Mouse (Mus musculus) hindbrain, embryonic 12.5 days (tissue): ENCODE data around the gene Cers2. TPM values are rescaled to one million over a fixed set of nuclear protein-coding genes. Genes with fewer than 3 reads are reported as not detected.
A peak's percentile ranks its signal among the peaks of the same experiment; 100 is the strongest.

Source experiments
- ATAC-seq: fragments of 200-750 bp; cut with Nextera tagmentation; 2 replicates; pipeline ENCODE4 v1.8.0; 2017; ENCODE audit warnings: moderate TSS enrichment; ENCODE audit not compliant: low FRiP score
- H3K27ac ChIP-seq: fragments of 300-500 bp; sonication (generic); 2 replicates; pipeline ENCODE4 v1.5.1; 2016; ENCODE audit warnings: mild to moderate bottlenecking
- H3K27me3 ChIP-seq: fragments of 300-500 bp; sonication (generic); 2 replicates; pipeline ENCODE4 v1.6.1; 2016; ENCODE audit warnings: mild to moderate bottlenecking
- H3K36me3 ChIP-seq: fragments of 300-500 bp; sonication (generic); 2 replicates; pipeline ENCODE4 v1.6.1; 2016; ENCODE audit warnings: mild to moderate bottlenecking
- H3K4me1 ChIP-seq: fragments of 300-500 bp; sonication (generic); 2 replicates; pipeline ENCODE4 v1.6.1; 2016
- H3K4me2 ChIP-seq: fragments of 300-500 bp; sonication (generic); replicated peaks from 2 replicates; pipeline ENCODE4 v1.6.1; 2016; ENCODE audit warnings: mild to moderate bottlenecking
- H3K4me3 ChIP-seq: fragments of 300-500 bp; sonication (generic); 2 replicates; pipeline ENCODE4 v1.5.1; 2016; ENCODE audit warnings: mild to moderate bottlenecking
- H3K9ac ChIP-seq: fragments of 300-500 bp; sonication (generic); 2 replicates; pipeline ENCODE4 v1.6.1; 2016; ENCODE audit warnings: mild to moderate bottlenecking, moderate library complexity
- H3K9me3 ChIP-seq: fragments of 300-500 bp; sonication (generic); replicated peaks from 2 replicates; pipeline ENCODE4 v1.6.1; 2016; ENCODE audit warnings: mild to moderate bottlenecking
- WGBS: fragments of 180-500 bp; shearing (Covaris S2); methylation state at CpG from one replicate; pipeline ENCODE4 v1.1.7; 2016; 5-methylcytosine and 5-hydroxymethylcytosine counted together
- polyA plus RNA-seq: library from polyadenylated mRNA; unstranded; fragments of >200 nt; fragmentation: Nextera tagmentation; extraction: Ambion mirVana; gene quantifications from 2 replicates; pipeline ENCODE4 v1.2.1, GENCODE M21; 2016

Cers2 gene
- polyA plus RNA-seq, 1 experiment from 2014 or later: 115 TPM

GRCm38 (mm10) chr3:95282381-95282864 lies 32.2 kb upstream of the Cers2 start:
- Histone ChIP-seq H3K9me3 (no peaks in the 10 kb centered on the region), H3K4me3 (peak overlapping the region; percentile 69), H3K4me1 (peaks cover 27% of the 10 kb centered on the region), H3K27ac (peak overlapping the region; percentile 98), H3K36me3 (peaks cover 2% of the 10 kb centered on the region; the same call in 1 of the 2 replicates), H3K4me2 (peak overlapping the region; percentile 68), H3K27me3 (no peaks in the 10 kb centered on the region), H3K9ac (peak overlapping the region; percentile 78)
- ATAC-seq: peak; percentile 3
- WGBS: under 1% methylated on average over 11 of the region's 11 CpGs

GRCm38 (mm10) chr3:95282865-95283588 lies 31.6 kb upstream of the Cers2 start:
- Histone ChIP-seq H3K36me3 (peaks cover 8% of the 10 kb centered on the region), H3K4me3 (peak overlapping the region; percentile 69), H3K9ac (peak overlapping the region; percentile 78), H3K4me2 (peak overlapping the region; percentile 68), H3K27me3 (no peaks in the 10 kb centered on the region), H3K27ac (peak overlapping the region; percentile 98), H3K9me3 (no peaks in the 10 kb centered on the region), H3K4me1 (peaks cover 27% of the 10 kb centered on the region)
- peak; percentile 74 for ATAC-seq
- WGBS: under 1% methylated on average over 50 of the region's 51 CpGs

GRCm38 (mm10) chr3:95283589-95283941 lies 31.0 kb upstream of the Cers2 start:
- no peaks in the 10 kb centered on the region for H3K9me3 ChIP-seq
- 2% methylated on average over 7 of the region's 7 CpGs for WGBS
- H3K4me1 ChIP-seq: peaks cover 27% of the 10 kb centered on the region
- no peak for ATAC-seq
- no peaks in the 10 kb centered on the region for H3K27me3 ChIP-seq
- H3K9ac ChIP-seq: peak overlapping the region; percentile 78
- peak overlapping the region; percentile 98 for H3K27ac ChIP-seq
- H3K4me3 ChIP-seq: peak overlapping the region; percentile 69
- H3K36me3 ChIP-seq: peaks cover 13% of the 10 kb centered on the region
- peak overlapping the region; percentile 68 for H3K4me2 ChIP-seq

- H3K27me3 ChIP-seq: no peaks in the 10 kb centered on the region
- H3K27ac ChIP-seq: no peak overlapping the region
- ATAC-seq: no peak
- no peaks in the 10 kb centered on the region for H3K9me3 ChIP-seq
- H3K4me1 ChIP-seq: peaks cover 27% of the 10 kb centered on the region
- H3K36me3 ChIP-seq: peaks cover 16% of the 10 kb centered on the region
- H3K4me3 ChIP-seq: peak overlapping the region; percentile 69
- peak overlapping the region; percentile 68 for H3K4me2 ChIP-seq
- WGBS: 5% methylated on average over 1 of the region's 1 CpGs
- peak overlapping the region; percentile 78 for H3K9ac ChIP-seq
Observed at GRCm38 (mm10) chr3:95284062-95284461, 30.5 kb upstream of the Cers2 start.

- Histone ChIP-seq H3K4me1 (peaks cover 24% of the 10 kb centered on the region), H3K36me3 (peaks cover 16% of the 10 kb centered on the region), H3K9ac (no peak overlapping the region; the same call in 1 of the 2 replicates), H3K4me2 (peak overlapping the region; percentile 68), H3K9me3 (no peaks in the 10 kb centered on the region), H3K4me3 (peak overlapping the region; percentile 69), H3K27me3 (no peaks in the 10 kb centered on the region), H3K27ac (no peak overlapping the region)
- no peak for ATAC-seq
- 87% methylated on average over 12 of the region's 12 CpGs for WGBS
Observed at GRCm38 (mm10) chr3:95284501-95285281, 29.9 kb upstream of the Cers2 start.

GRCm38 (mm10) chr3:95285390-95285789 lies 29.2 kb upstream of the Cers2 start:
- no peaks in the 10 kb centered on the region for H3K9me3 ChIP-seq
- no peak for ATAC-seq
- no peak overlapping the region for H3K27ac ChIP-seq
- H3K4me3 ChIP-seq: no peak overlapping the region
- H3K27me3 ChIP-seq: no peaks in the 10 kb centered on the region
- H3K9ac ChIP-seq: no peak overlapping the region
- peaks cover 22% of the 10 kb centered on the region for H3K4me1 ChIP-seq
- 96% methylated on average over 5 of the region's 5 CpGs for WGBS
- peaks cover 16% of the 10 kb centered on the region for H3K36me3 ChIP-seq
- H3K4me2 ChIP-seq: no peak overlapping the region

- no peak overlapping the region for H3K27ac ChIP-seq
- H3K9ac ChIP-seq: no peak overlapping the region
- peaks cover 22% of the 10 kb centered on the region for H3K36me3 ChIP-seq
- 81% methylated on average over 5 of the region's 5 CpGs for WGBS
- H3K4me1 ChIP-seq: peaks cover 18% of the 10 kb centered on the region
- no peak overlapping the region for H3K4me3 ChIP-seq
- no peaks in the 10 kb centered on the region for H3K9me3 ChIP-seq
- H3K27me3 ChIP-seq: no peaks in the 10 kb centered on the region
- no peak for ATAC-seq
- H3K4me2 ChIP-seq: no peak overlapping the region
Observed at GRCm38 (mm10) chr3:95286011-95286410, 28.6 kb upstream of the Cers2 start.

GRCm38 (mm10) chr3:95286510-95286909 lies 28.1 kb upstream of the Cers2 start:
- WGBS: 85% methylated on average over 7 of the region's 7 CpGs
- no peak overlapping the region for H3K4me2 ChIP-seq
- ATAC-seq: no peak

GRCm38 (mm10) chr3:95287541-95287940 lies 27.1 kb upstream of the Cers2 start:
- H3K27ac ChIP-seq: no peak overlapping the region
- peaks cover 36% of the 10 kb centered on the region for H3K36me3 ChIP-seq
- H3K9ac ChIP-seq: no peak overlapping the region
- no peak for ATAC-seq
- H3K4me2 ChIP-seq: no peak overlapping the region
- H3K9me3 ChIP-seq: no peaks in the 10 kb centered on the region
- no peak overlapping the region for H3K4me3 ChIP-seq
- H3K27me3 ChIP-seq: no peaks in the 10 kb centered on the region
- peaks cover 17% of the 10 kb centered on the region for H3K4me1 ChIP-seq
- WGBS: 88% methylated on average over 3 of the region's 3 CpGs

More at GRCm38 (mm10) chr3:95286510-95286909, 28.1 kb upstream of the Cers2 start:
- H3K4me3 ChIP-seq: no peak overlapping the region
- no peak overlapping the region for H3K27ac ChIP-seq
- no peak overlapping the region for H3K9ac ChIP-seq
- no peaks in the 10 kb centered on the region for H3K9me3 ChIP-seq
- H3K27me3 ChIP-seq: no peaks in the 10 kb centered on the region
- peaks cover 17% of the 10 kb centered on the region for H3K4me1 ChIP-seq
- peaks cover 27% of the 10 kb centered on the region for H3K36me3 ChIP-seq

- 90% methylated on average over 4 of the region's 4 CpGs for WGBS
Observed at GRCm38 (mm10) chr3:95289419-95289818, 25.2 kb upstream of the Cers2 start.

GRCm38 (mm10) chr3:95290156-95290555 lies 24.4 kb upstream of the Cers2 start:
- no peak overlapping the region for H3K27ac ChIP-seq
- no peak overlapping the region for H3K4me3 ChIP-seq
- H3K9me3 ChIP-seq: no peaks in the 10 kb centered on the region
- peaks cover 61% of the 10 kb centered on the region for H3K36me3 ChIP-seq
- no peak overlapping the region for H3K9ac ChIP-seq
- no peaks in the 10 kb centered on the region for H3K27me3 ChIP-seq
- no peaks in the 10 kb centered on the region; the same call in 1 of the 2 replicates for H3K4me1 ChIP-seq
- WGBS: 81% methylated on average over 6 of the region's 6 CpGs
- ATAC-seq: no peak
- H3K4me2 ChIP-seq: no peak overlapping the region

More at GRCm38 (mm10) chr3:95289419-95289818, 25.2 kb upstream of the Cers2 start:
- Histone ChIP-seq H3K4me2 (no peak overlapping the region), H3K9ac (no peak overlapping the region), H3K4me1 (peaks cover 6% of the 10 kb centered on the region), H3K4me3 (no peak overlapping the region), H3K27ac (no peak overlapping the region), H3K36me3 (peaks cover 53% of the 10 kb centered on the region), H3K9me3 (no peaks in the 10 kb centered on the region), H3K27me3 (no peaks in the 10 kb centered on the region)
- no peak for ATAC-seq

GRCm38 (mm10) chr3:95291041-95291440 lies 23.6 kb upstream of the Cers2 start:
- Histone ChIP-seq H3K9me3 (no peaks in the 10 kb centered on the region), H3K4me3 (no peak overlapping the region), H3K4me2 (no peak overlapping the region), H3K4me1 (no peaks in the 10 kb centered on the region), H3K27ac (no peak overlapping the region), H3K9ac (no peak overlapping the region), H3K36me3 (peaks cover 68% of the 10 kb centered on the region), H3K27me3 (no peaks in the 10 kb centered on the region)
- 87% methylated on average over 4 of the region's 4 CpGs for WGBS
- no peak for ATAC-seq
